Mouse (Mus musculus) layer of hippocampus, postnatal 14 days (tissue): ENCODE data around the gene Parp6. TPM values are rescaled to one million over a fixed set of nuclear protein-coding genes. Genes with fewer than 3 reads are reported as not detected.

ENCODE experiments used
- DNase-seq, 2 experiments: peaks; one replicate each; pipeline ENCODE4 v3.0.0; 2021 to 2022; ENCODE audit warnings: low spot score in 2 of 2, mixed read lengths in 1 of 2
- long read RNA-seq, 2 experiments: library from polyadenylated mRNA; stranded (forward); transcript quantifications; one replicate each; pipeline ENCODE4 v2.0.0; 2021
- total RNA-seq, 2 experiments: library from RNA; stranded (reverse); gene quantifications; 2 replicates each; pipeline ENCODE4 v1.2.3; 2021

Gene Parp6
- total RNA-seq, result 100 to 1,000 TPM; 155 to 171 TPM
- long read RNA-seq, experiment 1, transcript Parp6-201 (24 exons, 2,709 nt), result major isoform, 93 of 293 reads
- long read RNA-seq, experiment 1, transcript Parp6-202 (24 exons, 2,631 nt), result minor isoform, 31 of 293 reads
- long read RNA-seq, experiment 1, partial matches to known transcripts, result 82 of 293 reads
- long read RNA-seq, experiment 1, other reads (novel, unspliced or antisense), result 87 of 293 reads
- long read RNA-seq, experiment 2, transcript Parp6-201 (24 exons, 2,709 nt), result major isoform, 96 of 249 reads
- long read RNA-seq, experiment 2, transcript Parp6-202 (24 exons, 2,631 nt), result minor isoform, 51 of 249 reads
- long read RNA-seq, experiment 2, partial matches to known transcripts, result 20 of 249 reads
- long read RNA-seq, experiment 2, other reads (novel, unspliced or antisense), result 81 of 249 reads

DNA sequence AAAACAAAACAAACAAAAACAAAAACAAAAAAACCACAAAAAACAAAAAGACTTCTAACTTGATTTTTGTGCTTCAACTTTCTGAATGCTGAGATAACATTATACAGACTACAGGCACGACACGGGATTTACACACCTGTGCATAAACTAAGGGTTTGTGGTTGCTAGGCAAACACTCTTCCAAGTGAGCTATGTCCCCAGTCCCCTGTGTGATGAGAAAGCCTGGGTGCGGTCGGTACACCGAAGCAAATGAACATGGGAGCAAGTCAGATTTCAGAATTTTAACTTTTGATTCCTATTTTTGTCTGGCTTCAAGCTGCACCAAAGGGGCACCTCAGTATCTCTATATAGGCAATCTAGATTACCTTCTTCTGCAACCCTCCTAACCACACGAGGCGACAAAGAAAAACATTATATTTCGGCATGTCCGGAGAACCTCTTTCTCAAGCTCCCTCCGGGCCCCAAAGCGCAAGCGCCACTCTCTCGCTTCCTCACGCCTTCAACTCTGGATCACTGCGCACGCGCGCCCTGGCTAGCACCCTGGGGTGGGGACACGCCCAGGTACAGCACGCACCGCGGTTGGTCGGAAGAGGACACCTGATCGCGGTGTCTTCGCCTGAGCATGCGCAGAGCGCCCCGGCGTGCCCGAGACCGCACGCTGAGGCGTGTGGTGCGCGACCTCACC, at the start of gene Parp6:
TSS of gene Parp6 (plus strand) at position 663 of the 685 bp plus-strand sequence.
- DNase-seq, result peak; percentile 99 to 100

DNA sequence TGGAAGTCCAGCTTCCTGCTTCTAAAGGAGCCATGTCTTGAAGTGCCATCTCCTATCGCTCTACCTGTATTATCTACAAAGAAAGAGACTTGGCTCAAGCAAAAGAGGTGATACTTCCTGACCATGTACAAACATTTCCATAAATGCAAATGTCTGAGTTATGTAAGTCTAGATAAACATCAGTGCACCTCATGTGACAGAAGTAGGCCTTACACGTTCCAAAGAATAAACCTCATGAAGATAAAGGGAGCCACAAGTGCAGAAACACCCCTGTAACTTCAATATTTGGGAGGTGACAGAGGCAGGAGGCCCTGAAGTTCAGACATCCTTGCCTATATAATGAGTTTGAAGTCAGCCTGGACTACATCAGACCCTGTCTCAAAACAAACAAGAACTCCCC, 45.2 kb upstream of the Parp6 start:
- no peak for DNase-seq

DNA sequence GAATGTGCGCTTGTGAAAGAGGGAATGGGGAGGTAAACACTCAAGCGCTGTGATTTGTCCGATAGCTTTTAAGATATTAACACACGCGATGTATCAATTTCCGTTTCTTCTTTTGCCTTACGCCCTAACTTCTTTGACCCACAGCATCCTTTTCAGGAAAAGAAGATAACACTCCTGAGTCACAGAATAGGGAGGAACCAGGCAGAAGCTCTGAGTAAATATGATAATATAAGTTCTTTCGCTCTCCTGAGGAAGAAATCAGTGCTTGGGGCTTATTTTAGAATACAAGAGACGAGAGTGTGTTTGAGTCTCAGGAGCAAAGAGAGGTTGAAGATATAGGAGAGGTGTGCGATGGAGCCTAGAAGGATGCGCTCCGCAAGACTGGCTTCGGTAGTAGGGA, 39.7 kb upstream of the Parp6 start:
- no peak for DNase-seq

DNA sequence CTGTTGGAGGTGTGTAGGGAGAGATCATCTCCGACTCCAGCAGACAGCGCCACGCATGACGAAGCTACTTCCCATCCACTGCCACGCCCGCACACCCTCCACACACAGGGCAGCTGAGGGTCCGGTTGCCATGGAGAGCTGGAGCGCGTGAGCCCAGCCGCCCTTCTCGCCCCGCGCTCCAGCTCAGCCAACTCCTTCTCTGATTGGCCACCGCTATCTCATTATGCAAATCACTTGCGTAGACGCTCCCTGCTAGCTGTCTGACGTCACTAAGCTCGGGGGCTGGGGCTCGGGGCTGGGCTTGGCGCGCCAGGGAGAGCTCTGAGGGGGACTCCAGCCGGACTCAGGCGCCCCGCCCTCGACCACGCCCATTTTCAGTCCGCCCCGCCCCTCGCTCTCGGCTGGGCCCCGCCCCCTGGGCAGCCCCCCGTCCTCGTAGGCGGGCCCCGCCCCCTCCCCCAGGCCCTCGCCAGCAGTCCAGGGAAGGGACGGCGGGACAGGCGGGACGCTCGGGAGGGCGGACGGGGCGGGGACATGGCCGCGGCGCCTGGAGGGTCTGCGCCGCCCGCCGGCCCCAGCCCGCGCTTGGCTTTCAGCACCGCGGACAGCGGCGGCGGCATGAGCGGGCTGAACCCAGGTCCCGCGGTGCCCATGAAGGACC, 39.1 kb upstream of the Parp6 start, which contains the start of gene Celf6:
TSS of gene Celf6 (plus strand) at position 74 of the 661 bp plus-strand sequence.
- peak; percentile 85 to 96 for DNase-seq

DNA sequence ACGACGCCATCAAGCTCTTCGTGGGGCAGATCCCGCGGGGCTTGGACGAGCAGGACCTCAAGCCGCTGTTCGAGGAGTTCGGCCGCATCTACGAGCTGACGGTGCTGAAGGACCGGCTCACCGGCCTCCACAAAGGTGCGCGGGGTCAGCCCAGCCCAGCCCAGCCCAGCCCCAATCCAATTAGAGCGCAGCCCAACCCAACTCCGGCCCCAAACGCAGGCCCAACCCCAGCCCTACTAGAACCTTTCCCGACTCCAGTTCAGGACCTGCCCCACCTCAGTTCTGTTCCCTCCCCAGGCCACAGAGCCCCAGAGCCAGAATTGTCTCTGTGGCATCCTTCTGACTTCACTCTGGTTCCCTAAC, 38.6 kb upstream of the Parp6 start:
- no peak for DNase-seq

DNA sequence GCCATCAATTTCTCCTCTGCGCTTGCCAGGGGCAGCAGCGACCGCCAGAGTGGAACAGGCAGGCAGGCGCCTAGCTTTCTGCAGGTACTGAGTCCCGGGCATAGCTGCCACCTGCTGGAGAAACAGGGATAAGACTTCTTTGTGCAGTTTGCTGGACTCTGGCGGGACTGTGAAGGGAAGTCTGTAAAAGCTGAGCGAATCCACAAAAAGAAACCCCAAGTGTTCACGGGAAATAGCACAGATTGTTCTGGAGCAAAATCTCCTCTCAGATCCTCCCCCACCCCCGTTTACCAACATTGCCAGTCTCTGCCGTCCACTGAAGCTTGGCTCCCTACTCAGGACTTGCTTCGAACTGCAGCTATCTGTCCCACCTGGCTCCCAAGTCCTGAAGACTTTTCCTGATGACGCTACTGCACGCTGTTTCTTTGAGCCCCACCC, 32.2 kb upstream of the Parp6 start:
- DNase-seq, result peak; percentile 80 to 91

- peak; percentile 42 to 72 for DNase-seq
Observed at GRCm38 (mm10) chr9:59588252-59588651, 28.8 kb upstream of the Parp6 start.

DNA sequence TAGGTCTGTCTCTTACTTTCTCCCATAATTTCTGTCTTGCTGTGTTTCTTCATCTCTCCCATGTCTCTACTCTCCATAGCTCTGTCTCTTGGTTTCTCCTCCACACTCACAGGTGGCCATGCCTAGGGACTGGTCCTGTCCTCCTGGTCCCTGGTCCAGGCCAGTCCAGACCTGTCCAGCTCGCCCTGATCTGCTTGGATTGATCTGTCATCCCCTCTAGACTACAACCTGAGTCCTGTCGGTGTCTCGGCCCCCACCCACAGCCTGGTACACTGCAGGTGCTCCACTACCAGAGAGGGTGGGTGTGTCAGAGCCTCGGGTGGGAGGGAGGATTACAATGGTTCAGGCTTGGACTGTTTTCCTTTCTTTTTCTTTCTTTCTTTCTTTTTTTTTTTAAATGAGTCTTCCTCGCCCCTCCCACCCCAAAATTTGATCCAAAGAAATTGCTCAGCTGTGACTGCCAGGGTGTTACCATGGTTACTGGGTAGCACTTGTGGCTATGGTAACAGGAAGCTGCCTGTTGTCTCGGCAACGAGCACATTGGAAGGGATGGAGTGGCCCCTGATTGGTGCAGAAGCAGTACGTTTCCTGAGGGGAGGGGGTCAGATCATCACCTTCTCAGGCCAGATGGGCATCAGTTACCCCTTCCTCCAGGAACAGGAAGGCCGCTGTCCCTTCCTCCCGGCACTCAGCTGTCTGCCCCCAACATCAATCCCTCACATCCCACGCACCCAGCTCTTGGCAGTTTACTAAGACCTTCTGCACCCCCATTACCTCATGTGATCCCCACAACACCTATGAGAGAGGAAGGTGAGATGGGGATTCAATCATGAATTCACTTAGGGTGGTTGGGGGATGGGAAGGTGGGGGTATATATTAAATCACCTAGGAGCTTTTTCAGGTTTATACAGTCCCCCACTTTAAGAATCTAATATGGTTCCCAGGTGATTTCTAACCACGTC, 28.1 kb upstream of the Parp6 start:
- DNase-seq, result peak; percentile 73 to 91

DNA sequence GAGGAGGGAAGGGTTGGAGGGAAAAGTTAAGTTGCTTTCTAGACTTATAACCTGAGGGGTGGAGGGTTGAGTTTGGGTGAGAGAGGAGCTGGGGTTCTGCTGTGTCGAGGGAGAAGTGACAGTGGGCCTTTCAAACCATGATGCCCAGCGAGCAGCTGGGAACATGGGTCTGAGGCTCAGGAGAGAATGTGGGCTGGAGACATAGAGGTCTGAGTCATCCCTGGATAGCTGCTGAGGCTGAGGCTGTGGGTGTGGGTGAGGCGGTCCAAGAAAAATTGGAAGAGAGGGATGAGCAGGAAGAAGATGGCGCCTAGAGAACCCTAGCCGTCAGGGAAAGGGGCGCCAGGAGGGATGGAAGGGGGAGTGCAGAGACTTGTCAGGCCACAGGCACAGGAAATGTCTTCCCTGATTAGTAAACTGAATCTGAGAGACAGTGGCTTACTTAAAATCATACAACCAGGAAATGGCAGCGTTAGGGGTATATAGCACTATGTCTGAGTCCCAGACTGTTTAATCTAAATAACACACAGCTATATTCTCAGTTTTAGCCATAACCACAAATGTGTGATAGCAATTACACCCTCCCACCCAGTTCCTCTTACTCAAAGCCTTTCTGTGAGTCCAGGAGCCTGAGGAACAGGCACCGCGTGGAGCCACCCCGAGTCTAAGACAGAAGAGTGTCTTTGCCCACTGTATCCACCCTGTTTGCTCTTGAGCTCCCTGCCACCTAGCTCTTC, 27.2 kb upstream of the Parp6 start:
- DNase-seq, result no peak

DNA sequence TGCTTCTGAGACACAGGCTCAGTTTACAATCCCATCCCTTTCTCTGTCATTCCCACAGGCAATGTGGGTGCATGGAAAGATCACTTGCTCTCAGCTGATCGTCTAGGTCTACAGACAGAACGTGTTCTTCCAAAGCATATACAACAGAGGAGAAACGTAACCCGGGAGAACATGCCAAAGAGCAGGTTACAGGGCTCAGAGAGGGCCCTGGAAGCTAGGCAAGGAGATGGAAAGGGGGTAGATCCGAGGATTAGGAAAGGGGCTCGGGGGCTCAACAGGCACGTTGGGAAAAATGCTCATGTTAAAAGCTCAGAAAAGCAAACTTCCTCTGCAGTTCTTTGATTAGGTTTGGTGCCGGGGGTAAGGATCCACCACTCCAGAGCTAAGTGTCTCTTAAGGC, 15.4 kb upstream of the Parp6 start:
- no peak for DNase-seq

DNA sequence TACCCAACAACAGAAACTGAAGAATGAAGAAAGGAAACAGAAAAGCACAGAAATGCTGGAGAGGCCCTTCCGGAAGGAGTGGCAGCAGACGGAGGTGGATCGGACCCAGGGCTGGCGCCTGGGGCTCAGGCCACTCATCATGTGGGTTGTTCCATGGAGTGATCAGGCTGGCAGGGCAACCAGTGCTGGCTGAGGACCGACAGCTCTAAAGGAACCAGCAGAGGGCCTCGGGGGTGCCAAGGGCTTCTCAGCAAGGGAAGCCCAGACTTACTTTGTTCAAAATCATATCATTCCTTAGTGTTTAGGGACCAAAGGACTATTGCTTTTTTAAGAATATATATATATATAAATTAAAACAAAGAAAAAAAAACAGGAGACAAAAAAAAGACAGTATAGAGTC, 11.1 kb upstream of the Parp6 start:
- DNase-seq, result no peak

GRCm38 (mm10) chr9:59610950-59611349, 6.1 kb upstream of the Parp6 start:
- no peak for DNase-seq

GRCm38 (mm10) chr9:59615797-59616196, 1.3 kb upstream of the Parp6 start:
- DNase-seq, result no peak

- DNase-seq, result peak in 1 of 2 experiments; percentile 10
Observed at GRCm38 (mm10) chr9:59617307-59617973, 356 bp downstream of the Parp6 start.

DNA sequence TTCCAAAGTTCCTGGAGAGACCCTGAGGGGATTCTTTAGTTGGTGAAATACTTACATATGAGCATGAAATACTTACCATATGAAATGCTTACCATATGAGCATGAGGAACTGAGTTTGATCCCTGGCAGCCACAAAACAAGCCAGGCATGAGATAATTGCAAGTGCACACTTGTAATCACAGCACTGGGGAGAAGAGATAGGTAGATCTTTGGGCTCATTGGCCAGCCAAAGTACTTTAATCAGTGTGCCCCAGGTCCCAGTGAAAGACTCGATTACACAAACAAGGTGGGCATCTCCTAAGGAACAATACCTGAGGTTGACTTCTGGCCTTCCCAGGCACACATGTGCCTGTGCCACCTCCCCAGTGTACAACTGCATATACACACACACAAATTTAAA, 21.3 kb downstream of the Parp6 start:
- no peak for DNase-seq

DNA sequence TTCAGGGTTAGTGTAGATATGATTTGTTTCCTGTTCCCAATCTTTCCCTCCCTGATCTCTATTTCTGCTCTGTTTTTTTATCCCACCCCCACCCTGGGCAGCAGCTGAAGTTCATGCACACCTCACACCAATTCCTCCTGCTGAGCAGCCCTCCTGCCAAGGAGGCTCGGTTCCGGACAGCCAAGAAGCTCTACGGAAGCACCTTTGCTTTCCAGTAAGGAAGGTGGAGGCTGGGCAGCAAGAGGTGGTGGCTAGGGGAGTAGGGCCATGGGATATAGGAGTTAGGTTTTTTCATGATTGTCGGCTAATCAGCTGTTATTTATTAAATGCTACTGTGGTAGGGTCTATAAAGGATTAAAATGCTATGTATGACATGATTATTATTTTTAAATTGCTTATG, 22.9 kb downstream of the Parp6 start:
- no peak for DNase-seq

DNA sequence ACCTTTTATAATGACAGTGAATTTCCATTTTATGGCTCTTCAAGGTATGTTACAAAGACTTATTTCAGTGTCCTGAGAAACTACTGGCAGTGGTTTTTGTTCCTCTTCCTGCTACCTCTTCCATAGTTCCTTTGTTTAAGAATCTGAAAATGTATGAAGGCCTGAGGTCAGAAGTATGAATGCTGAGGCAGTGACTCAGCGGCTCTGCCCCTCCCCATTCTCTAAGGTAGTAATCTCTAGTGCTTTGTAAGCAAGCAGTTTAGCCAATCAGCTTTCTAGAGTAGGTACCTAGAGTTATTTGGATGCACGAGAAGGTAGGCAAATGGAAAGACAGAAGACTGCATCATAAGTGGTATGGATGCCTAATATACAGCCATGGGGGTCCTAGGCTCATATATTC, 24.2 kb downstream of the Parp6 start:
- no peak for DNase-seq

DNA sequence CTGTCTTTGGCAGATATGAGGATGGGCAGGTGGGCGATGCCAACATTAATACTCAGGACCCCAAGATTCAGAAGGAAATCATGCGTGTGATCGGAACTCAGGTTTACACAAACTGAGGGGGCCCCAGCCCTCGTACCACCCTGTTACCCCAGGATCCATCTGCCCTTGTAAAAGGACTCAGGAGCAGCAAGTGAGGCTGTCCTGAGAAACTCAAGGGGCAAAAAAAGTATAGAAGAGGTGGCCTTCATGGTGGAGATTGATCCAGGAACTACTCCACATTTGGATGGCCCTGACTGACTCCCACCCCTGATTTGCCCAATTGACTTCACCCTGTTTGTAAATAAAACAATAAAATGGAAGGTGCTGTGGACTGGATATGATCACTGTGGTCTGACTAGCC, 32.8 kb downstream of the Parp6 start:
- no peak for DNase-seq

GRCm38 (mm10) chr9:59653371-59653770, 36.3 kb downstream of the Parp6 start:
- no peak for DNase-seq
